Mouse (Mus musculus): Measurements from ENCODE around the gene Ykt6. TPM values are rescaled to one million over a fixed set of nuclear protein-coding genes. Genes with fewer than 3 reads are reported as not detected.

Gene Ykt6
- polyA plus RNA-seq, 1 experiment from 2014 or later = 40.9 TPM

- no peak for ATAC-seq
These were observed 12.5 kb upstream of the Ykt6 start for GRCm38 (mm10) chr11:5942966-5943365.

GRCm38 (mm10) chr11:5945096-5945495 is 10.4 kb upstream of the Ykt6 start:
- H3K9ac ChIP-seq (replicated peaks; ENCODE audit: low read depth) = no peak overlapping the region
- WGBS = 60% methylated on average over 2 of the region's 2 CpGs
- no peak for TF ChIP-seq EP300 (IDR thresholded peaks at IDR 0.05)
- TF ChIP-seq CTCF (IDR thresholded peaks at IDR 0.05) = no peak; the same call in 1 of the 2 replicates
- DNase-seq (ENCODE audit: low spot score) = no peak
- no peaks in the 10 kb centered on the region for H3K27me3 ChIP-seq (replicated peaks; ENCODE audit: insufficient read depth, low read length)
- no peaks in the 10 kb centered on the region for H3K9me3 ChIP-seq (ENCODE audit: low read length)
- no peaks in the 10 kb centered on the region for H3K36me3 ChIP-seq (ENCODE audit: insufficient read depth, low read length)
- no peak for ATAC-seq
- H3K4me3 ChIP-seq (ENCODE audit: low read depth, low read length) = no peak overlapping the region
- H3K4me2 ChIP-seq (replicated peaks; ENCODE audit: low read depth, low read length) = no peak overlapping the region
- H3K4me1 ChIP-seq (ENCODE audit: insufficient read depth, low read depth, low read length) = no peaks in the 10 kb centered on the region
- no peak overlapping the region for H3K27ac ChIP-seq (ENCODE audit: low read length)

More at GRCm38 (mm10) chr11:5942966-5943365, 12.5 kb upstream of the Ykt6 start:
- TF ChIP-seq EP300 (IDR thresholded peaks at IDR 0.05) = no peak
- H3K36me3 ChIP-seq (ENCODE audit: insufficient read depth, low read length) = no peaks in the 10 kb centered on the region
- no peaks in the 10 kb centered on the region for H3K4me1 ChIP-seq (ENCODE audit: insufficient read depth, low read depth, low read length)
- no peak overlapping the region for H3K4me3 ChIP-seq (ENCODE audit: low read depth, low read length)
- WGBS = 82% methylated on average over 6 of the region's 6 CpGs
- H3K9ac ChIP-seq (replicated peaks; ENCODE audit: low read depth) = no peak overlapping the region
- H3K27me3 ChIP-seq (replicated peaks; ENCODE audit: insufficient read depth, low read length) = no peaks in the 10 kb centered on the region
- no peaks in the 10 kb centered on the region for H3K9me3 ChIP-seq (ENCODE audit: low read length)
- H3K4me2 ChIP-seq (replicated peaks; ENCODE audit: low read depth, low read length) = no peak overlapping the region
- no peak for DNase-seq (ENCODE audit: low spot score)
- no peak overlapping the region for H3K27ac ChIP-seq (ENCODE audit: low read length)

GRCm38 (mm10) chr11:5947796-5948195 is 7.7 kb upstream of the Ykt6 start:
- H3K4me2 ChIP-seq (replicated peaks; ENCODE audit: low read depth, low read length) = no peak overlapping the region
- no peak overlapping the region for H3K9ac ChIP-seq (replicated peaks; ENCODE audit: low read depth)
- WGBS = 31% methylated on average over 4 of the region's 4 CpGs
- no peaks in the 10 kb centered on the region for H3K4me1 ChIP-seq (ENCODE audit: insufficient read depth, low read depth, low read length)
- no peak overlapping the region for H3K4me3 ChIP-seq (ENCODE audit: low read depth, low read length)
- H3K36me3 ChIP-seq (ENCODE audit: insufficient read depth, low read length) = no peaks in the 10 kb centered on the region
- TF ChIP-seq EP300 (IDR thresholded peaks at IDR 0.05) (no peak), CTCF (IDR thresholded peaks at IDR 0.05) (no peak)
- H3K27me3 ChIP-seq (replicated peaks; ENCODE audit: insufficient read depth, low read length) = no peaks in the 10 kb centered on the region
- H3K27ac ChIP-seq (ENCODE audit: low read length) = no peak overlapping the region
- DNase-seq (ENCODE audit: low spot score) (no peak), ATAC-seq (no peak)
- no peaks in the 10 kb centered on the region for H3K9me3 ChIP-seq (ENCODE audit: low read length)

GRCm38 (mm10) chr11:5948546-5949250 is 6.8 kb upstream of the Ykt6 start:
- no peaks in the 10 kb centered on the region for H3K4me1 ChIP-seq (ENCODE audit: insufficient read depth, low read depth, low read length)
- no peaks in the 10 kb centered on the region for H3K36me3 ChIP-seq (ENCODE audit: insufficient read depth, low read length)
- ATAC-seq (no peak), DNase-seq (ENCODE audit: low spot score) (no peak)
- no peak overlapping the region for H3K27ac ChIP-seq (ENCODE audit: low read length)
- 41% methylated on average over 10 of the region's 10 CpGs for WGBS
- no peak overlapping the region for H3K9ac ChIP-seq (replicated peaks; ENCODE audit: low read depth)
- TF ChIP-seq CTCF (IDR thresholded peaks at IDR 0.05) = no peak
- no peak for TF ChIP-seq EP300 (IDR thresholded peaks at IDR 0.05)
- no peaks in the 10 kb centered on the region for H3K27me3 ChIP-seq (replicated peaks; ENCODE audit: insufficient read depth, low read length)
- H3K4me2 ChIP-seq (replicated peaks; ENCODE audit: low read depth, low read length) = no peak overlapping the region
- H3K4me3 ChIP-seq (ENCODE audit: low read depth, low read length) = no peak overlapping the region
- no peaks in the 10 kb centered on the region for H3K9me3 ChIP-seq (ENCODE audit: low read length)

GRCm38 (mm10) chr11:5949586-5950352 is 5.7 kb upstream of the Ykt6 start, which contains the start of gene Gck:
Gene Gck, minus strand, starts transcription at chr11:5950081.
- DNase-seq (ENCODE audit: low spot score) = peak; percentile 65
- no peaks in the 10 kb centered on the region for H3K36me3 ChIP-seq (ENCODE audit: insufficient read depth, low read length)
- H3K4me2 ChIP-seq (replicated peaks; ENCODE audit: low read depth, low read length) = no peak within 1 kb of the TSS
- peak; percentile 45 for ATAC-seq
- no peak within 1 kb of the TSS for H3K4me3 ChIP-seq (ENCODE audit: low read depth, low read length)
- H3K9ac ChIP-seq (replicated peaks; ENCODE audit: low read depth) = no peak within 1 kb of the TSS
- no peaks in the 10 kb centered on the region for H3K9me3 ChIP-seq (ENCODE audit: low read length)
- H3K27me3 ChIP-seq (replicated peaks; ENCODE audit: insufficient read depth, low read length) = no peaks in the 10 kb centered on the region
- WGBS = 38% methylated on average over 8 of the region's 8 CpGs
- no peaks in the 10 kb centered on the region for H3K4me1 ChIP-seq (ENCODE audit: insufficient read depth, low read depth, low read length)
- TF ChIP-seq CTCF (IDR thresholded peaks at IDR 0.05) (no peak), EP300 (IDR thresholded peaks at IDR 0.05) (no peak)
- no peak within 1 kb of the TSS for H3K27ac ChIP-seq (ENCODE audit: low read length)

GRCm38 (mm10) chr11:5952501-5952900 is 3.0 kb upstream of the Ykt6 start:
- H3K27me3 ChIP-seq (replicated peaks; ENCODE audit: insufficient read depth, low read length) = no peaks in the 10 kb centered on the region
- peak; percentile 40 for ATAC-seq
- peaks cover 7% of the 10 kb centered on the region; the same call in 1 of the 2 replicates for H3K4me1 ChIP-seq (ENCODE audit: insufficient read depth, low read depth, low read length)
- 26% methylated on average over 5 of the region's 5 CpGs for WGBS
- no peak overlapping the region for H3K9ac ChIP-seq (replicated peaks; ENCODE audit: low read depth)
- no peak overlapping the region for H3K27ac ChIP-seq (ENCODE audit: low read length)
- no peaks in the 10 kb centered on the region for H3K36me3 ChIP-seq (ENCODE audit: insufficient read depth, low read length)
- no peaks in the 10 kb centered on the region for H3K9me3 ChIP-seq (ENCODE audit: low read length)
- TF ChIP-seq EP300 (IDR thresholded peaks at IDR 0.05) (peak; percentile 44), CTCF (IDR thresholded peaks at IDR 0.05) (no peak)
- H3K4me3 ChIP-seq (ENCODE audit: low read depth, low read length) = no peak overlapping the region
- peak; percentile 85 for DNase-seq (ENCODE audit: low spot score)
- no peak overlapping the region for H3K4me2 ChIP-seq (replicated peaks; ENCODE audit: low read depth, low read length)
